Mouse (Mus musculus) right cerebral cortex, postnatal 14 days (tissue): ENCODE data around the gene Xpr1.

ENCODE experiments used
- DNase-seq: peaks from one replicate; pipeline ENCODE4 v3.0.0; 2022

Gene Xpr1

DNA sequence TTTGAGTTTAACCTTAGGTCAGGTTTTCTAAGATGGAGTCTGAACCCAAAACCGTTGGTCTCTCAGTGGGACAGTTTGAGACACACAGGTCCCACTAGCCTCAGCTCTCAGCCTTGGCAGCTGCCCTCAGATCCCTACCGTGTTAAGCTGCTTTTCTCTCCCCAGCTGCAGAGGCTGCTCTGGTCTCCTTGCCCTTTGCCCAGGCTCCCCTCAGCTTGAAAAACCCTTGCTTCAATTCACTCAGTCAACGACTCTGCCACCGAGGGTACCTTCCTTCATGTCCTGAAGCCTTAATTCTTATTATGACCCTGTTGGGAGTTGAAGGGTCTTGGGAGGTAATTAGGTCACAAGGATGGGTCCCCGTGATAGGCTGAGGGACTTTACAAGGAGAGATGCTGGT lies 167.3 kb downstream of the Xpr1 start:
- no peak for DNase-seq

DNA sequence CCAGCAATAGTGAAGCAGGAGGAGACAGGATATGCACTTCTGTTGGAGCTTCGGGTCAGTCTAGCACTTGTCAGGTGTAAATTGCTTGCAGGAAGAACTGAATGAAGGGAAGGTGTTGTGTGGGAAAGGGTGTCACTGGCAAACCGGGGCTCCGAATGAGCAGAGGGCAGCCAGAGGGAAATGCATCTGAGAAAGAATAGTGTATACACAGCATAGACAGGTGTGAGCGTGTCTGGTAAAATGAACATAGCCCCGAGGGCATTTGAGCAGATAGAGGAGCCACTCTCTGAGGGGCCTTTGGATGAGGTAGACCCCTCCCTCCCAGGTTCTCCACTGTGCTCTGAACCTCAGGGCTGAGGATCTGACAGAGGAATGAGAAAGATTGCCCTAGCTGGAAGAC lies 169.2 kb downstream of the Xpr1 start:
- DNase-seq: no peak

DNA sequence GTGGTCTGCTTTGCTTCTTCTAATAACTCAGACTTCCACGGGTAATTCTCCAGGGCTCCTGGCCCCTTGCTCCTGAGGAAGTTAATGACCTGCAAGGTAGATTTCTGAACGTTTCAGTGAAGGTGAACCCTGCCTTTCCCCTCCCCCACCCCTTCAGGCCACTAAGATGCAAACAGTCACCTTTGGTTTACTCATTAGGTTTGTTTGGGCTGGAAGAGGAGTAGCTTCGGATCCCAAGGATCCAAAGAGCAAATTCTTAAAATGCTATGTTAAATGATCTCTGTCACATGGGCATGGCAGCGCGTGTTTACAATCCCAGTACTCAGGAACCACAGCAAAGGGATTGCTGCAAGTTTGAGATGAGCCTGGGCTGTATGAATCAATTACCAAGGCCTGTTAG lies 169.8 kb downstream of the Xpr1 start:
- no peak for DNase-seq

DNA sequence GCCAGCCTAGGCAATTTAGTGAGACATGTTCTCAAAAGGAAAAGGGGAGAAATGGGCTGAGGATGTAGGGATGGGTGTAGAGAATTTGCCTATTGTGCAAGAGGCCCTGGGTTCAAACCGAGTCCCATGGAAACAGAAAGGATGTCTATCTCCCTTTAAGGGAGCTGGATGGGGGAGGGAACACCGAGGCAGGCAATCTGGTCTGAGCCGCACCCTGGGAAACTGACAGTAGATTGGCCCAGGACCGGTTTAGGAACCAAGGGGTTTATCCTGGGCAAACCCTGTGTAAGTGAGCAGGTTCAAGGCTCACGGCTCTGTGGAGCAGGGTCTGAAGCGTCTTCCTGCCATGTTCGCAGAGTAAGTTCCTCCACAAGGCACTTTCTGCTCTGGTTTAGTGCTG lies 171.7 kb downstream of the Xpr1 start:
- DNase-seq: peak; percentile 3

DNA sequence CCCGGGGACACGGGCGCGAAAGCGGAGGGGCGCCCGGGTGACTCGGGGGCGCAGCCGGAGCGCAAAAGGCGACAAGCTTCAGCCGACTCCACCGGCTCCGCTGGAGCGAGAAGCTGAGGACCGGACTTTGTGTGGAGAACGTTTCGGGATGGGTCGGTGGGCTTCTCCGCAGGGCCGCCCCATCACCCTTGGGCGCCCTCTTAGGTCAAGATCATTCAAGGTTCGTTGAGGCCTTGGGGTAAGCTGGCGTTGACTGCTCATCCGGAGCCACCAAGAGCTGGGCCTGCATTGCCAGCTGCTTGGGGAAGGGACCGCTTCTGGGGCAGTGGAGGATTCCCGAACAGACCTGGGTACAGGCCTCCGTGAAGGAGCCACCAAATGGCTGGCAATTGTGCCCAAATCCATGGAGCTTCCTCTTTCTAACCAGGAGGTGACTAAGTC lies 172.4 kb downstream of the Xpr1 start:
- DNase-seq: peak; percentile 3

DNA sequence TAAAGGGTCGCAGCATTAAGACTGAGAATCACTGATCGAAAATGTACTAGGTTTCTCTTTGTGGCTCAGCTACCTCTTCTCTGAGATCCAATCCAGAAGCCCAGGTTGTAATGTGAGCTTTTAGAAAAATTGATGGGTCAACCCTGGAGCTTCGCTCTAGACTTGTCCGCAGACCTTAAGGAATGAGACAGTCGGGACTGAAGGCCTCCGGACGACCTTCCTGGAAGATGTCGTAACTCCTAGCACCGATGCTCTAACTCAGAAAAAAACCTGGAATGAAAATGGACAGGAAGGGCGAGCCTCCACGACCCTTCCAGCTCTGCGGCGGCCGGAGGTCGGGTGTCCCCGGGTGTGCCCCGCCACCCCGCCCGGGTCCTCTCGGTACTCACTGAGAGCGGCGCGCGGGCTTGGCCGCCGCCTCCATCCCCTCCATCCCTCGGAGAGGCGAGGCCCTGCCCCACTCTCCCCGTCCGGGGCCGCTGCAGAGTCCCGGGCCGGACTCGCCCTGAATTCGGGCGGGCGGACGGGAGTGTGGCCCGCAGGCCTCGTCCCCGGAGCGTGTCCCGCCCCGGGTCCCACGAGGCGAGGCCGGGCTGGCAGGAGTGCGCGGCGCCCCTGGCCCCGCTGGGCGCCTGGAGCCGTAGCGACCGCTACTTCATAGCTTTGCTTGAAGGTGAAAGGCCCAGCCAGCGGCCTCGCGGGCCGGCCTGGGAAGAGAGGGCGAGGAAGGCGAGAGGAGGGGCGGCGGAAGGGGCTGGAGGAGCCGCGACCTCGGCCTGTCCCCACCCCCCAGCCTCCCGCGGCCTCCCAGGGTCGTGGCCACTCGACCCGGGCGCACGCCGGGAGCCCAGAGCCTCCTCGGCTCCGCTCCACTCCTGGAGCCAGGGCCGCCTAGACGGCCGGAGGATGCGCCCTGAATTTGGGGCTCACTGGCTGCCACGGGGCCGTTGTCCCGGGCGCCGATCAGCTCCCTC lies 173.1 kb downstream of the Xpr1 start, which contains the start of gene BC034090:
BC034090 (minus strand) TSS at position 648 of the 974 bp plus-strand sequence.
- peak; percentile 17 for DNase-seq

DNA sequence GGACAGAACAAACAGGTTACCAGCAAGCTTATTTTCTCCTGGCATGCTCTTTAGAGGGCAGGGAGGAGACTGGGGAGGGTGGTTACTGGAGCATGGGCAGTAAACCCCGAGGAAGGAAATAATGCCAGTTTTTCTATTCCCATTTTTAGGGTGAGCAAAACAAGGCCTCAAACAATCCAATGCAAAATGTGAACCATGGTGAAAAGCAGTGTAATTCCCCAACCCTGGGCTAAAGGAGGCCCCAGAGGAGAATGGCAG lies 174.8 kb downstream of the Xpr1 start:
- no peak for DNase-seq

DNA sequence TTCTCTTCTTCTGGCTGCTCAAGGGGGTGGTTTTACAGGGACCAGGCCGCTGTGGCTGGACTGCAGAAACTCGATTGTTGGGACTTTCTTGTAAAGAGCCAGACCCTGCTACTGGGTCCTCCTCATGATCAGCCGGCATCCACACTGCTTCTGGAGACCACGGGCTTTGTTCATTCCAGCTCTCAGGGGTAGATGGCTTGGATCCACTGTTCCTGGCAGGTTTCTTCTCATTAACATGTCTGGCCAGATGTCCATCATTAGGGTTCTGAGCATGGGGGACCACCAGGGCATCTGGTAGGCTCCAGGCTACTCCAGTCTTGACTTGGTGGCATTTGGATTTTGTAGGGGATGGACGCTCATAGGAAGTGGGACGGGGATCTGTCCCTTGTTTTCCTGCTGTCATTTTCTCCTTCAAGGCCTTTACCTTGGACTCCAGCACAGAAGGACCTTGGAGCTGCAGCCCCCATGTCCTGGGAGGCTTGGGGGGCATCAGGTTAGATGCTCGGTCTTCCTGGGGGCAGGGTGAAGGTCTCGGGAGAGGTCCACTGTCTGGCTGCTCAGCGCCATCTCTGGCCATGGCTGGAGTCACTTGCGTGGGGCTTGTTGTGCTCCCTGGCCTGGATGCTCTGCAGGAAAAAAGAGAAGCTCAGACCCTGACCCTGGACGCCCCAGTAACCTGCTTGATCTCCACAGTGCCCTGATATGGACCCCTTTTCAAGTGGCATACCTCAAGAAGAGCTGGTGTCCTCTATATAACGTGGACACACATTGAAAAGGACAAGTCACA lies 175.3 kb downstream of the Xpr1 start:
- peak; percentile 4 for DNase-seq

DNA sequence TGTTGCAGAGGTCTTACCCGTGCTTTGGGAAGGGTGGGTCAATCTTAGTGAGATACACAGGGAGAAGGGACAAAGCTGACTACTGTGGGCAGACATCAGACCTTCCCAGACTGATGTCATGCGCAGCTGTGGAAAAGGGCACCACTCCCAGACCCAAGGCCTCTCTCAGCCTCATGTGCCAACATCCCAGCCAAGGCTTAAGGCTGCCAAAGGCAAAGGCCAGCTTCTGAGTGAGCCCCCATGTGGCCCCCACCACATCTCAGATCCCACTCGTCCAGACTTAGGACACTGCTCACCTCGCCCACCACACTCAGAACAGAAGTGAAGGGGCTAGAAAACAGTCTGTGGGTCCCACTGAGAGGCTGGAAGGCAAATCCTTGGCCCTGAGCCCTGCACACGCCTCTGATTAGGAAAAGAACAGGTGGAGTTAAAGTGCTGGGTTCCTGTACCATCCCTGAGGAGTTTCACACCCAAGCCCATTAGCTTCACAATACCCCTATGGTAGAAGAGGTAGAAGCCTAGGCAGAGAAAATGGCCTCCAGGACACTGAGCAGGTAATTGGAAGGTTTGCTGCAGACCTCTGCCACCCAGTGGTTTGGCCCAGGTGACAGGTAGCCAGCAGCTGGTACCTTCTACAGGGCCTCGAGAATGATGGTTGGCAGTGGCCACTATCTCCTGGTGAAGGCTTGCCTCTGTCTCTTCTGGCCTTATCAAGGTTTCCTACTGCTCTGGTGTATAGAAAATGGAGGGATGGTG lies 177.1 kb downstream of the Xpr1 start:
- DNase-seq: peak; percentile 4

DNA sequence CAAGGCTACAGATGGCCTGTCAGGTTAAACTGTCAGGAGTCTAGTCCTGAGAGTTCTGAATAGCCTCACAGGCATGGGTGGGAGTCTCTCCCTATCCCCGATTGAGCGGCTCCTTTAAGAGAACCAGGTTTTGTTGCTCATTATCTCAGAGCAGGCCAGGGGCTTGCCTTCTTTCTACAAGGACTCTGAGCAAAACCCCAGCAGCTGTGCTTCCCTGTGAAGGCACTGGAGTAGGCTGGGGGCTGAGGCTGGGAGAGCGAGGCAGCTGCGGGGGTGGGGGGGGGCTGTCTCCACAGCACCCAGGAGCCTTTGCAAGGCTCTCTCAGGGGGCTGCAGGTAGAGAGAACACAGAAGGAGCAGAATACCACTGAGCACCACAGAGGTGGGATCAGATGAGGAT lies 178.0 kb downstream of the Xpr1 start:
- no peak for DNase-seq

DNA sequence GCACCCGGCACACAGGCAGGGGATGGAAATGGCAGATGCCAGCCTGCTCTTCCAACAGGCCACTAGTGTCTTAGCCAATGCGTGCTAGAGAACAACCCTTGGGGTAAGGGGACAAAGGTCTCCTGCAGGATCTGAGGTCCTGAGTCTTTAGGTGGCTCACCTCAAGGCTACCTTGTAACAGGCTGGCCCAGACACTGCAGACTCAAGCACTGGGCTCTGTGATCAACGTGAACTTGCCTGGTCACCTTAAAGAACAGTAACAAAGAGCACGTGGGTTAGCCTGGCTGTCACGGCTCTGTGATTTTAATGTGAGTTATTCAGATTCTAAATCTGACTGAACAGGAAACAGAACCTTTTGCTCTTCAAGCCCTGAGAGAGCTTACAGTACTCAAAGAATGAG lies 179.1 kb downstream of the Xpr1 start:
- no peak for DNase-seq

DNA sequence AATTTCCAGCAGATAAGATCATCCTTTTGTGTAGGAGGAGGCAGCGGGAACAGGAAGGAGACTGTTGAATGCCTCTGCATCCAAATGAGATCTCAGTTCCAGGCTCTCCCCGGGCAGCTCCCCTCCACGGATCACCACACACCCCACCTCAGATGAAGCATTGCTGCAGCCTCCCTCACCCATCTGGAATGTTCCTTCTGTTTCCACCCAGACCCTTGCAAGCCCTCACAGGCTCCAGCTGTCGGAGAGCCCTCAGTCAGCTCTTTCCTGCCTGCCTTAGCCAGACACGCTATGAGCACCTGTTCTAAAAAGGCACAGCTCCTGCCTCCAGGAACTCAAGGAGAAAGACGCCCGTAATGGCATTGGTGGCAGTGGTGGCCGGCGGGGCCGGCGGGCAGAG lies 179.8 kb downstream of the Xpr1 start:
- peak; percentile 28 for DNase-seq

DNA sequence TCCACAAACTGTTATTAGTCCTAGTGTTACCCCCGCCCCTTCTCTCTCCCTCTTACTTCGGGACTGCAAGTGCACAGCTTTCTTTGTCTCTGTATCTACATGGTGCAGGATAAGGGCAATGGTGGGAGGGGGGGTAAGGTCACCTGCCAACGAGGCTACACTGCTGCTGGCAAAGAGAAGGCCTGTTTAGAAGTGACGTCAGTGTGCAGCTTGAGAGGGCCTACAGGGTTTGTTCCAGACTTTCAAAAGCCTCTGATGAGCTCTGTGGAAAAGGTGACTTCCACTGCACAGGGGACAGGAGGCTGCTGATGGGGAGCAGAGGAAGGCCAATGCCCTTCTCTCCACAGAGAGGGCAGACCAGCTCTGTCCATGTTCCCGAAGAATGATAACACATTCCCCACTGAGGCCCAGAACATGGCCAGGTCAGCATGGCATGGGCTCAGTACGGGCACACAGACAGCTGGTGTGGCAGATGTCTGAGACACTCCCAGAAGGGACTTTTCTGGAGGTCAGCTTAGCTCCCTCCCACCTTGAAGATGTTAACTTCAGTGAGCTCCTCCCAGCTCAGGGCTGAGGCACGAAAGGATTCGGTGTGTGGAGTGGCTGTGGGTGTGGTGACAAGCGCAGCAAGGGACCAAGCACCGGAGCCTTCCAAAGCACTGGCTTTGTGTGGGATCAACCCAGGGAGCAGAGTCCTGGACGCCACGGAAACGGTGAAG lies 180.8 kb downstream of the Xpr1 start:
- DNase-seq: no peak

DNA sequence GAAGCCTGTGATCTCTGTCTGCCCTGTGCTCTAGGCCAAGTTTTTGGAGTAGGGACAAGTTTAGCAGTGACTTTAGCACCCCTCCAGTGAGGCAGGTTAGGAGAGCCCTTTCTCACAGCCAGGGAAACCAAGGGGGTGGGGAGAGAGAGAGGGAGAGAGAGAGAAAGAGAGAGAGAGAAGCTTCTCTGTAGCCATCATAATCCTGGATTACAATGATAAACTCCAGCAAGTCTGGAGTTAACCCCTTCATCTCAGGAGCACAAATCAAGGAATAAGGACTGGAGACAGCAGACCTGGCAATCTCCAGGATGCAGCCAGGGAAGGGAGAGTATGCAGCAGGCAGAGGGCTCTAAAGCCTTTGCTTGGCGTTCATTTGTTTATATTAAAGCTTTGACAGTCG lies 181.6 kb downstream of the Xpr1 start:
- DNase-seq: no peak

DNA sequence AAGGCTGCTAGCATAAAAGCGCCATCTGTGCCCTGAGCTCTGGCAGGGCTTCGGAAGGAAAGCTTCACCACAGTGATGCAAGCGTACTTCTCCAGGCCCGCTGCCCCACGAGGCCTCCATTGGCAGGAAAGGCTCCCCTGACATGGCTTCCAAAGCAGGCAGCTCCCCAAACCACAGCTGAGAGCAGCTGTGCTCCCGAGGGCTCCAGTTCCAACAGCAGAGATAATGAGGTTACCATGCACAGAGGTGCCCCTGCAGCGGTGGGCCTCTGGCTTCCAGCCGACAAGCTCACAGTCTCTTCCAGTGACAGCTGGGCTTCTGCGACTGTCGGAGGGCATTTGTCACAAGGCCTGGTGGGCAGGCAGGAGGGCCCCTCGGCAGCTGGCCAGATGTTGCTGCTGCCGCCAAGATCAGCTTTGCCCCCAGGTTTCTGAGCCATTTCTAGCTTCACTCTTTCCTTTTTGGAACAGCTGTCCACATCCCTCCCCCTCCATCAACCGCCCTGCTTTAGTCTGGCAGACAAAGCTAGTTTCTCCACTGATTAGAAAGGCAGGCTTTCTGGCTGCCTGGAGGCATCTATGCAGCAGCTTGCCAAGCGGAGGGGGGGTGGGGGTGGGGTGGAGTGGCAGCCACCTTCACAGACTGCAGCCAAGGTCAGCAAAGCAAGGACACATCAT lies 183.1 kb downstream of the Xpr1 start:
- peak; percentile 54 for DNase-seq

DNA sequence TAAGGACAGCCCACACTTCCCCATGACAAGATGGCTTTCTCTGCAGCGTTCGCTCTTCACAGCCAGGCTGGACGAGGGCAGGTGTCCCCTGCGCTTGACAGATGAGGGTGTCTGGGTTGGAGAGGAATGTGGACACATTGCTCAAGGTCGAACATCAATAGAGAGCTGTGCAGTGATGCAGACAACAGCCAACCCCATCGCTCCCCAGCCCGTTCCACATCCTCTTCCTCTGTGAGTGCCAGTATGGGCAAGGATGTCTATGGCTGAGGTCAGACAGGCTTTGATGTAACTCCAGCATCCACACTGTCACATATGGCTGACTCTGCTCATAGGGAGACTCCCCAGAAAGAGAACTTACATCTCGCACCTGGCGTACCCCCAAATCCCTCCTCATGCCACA lies 183.8 kb downstream of the Xpr1 start:
- DNase-seq: no peak

DNA sequence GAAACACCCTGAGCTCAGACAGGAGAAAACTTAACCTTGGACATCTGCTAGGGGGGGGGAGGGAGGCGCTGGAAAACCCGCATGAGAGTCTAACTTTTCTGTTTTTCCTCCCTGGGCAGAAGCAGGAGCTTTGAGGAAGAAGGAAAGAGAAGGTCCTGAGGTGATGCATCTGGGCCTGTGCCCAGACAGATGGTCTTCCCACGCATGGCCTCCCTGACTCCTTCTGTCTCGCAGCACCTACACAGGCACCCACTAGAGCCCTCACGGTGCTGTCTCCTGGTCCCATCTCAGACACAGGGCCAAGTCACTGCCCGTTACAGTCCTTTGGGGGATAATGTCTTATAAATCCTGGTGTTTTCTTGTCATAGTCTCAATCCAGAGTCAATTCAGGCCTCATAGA lies 184.4 kb downstream of the Xpr1 start:
- DNase-seq: no peak

DNA sequence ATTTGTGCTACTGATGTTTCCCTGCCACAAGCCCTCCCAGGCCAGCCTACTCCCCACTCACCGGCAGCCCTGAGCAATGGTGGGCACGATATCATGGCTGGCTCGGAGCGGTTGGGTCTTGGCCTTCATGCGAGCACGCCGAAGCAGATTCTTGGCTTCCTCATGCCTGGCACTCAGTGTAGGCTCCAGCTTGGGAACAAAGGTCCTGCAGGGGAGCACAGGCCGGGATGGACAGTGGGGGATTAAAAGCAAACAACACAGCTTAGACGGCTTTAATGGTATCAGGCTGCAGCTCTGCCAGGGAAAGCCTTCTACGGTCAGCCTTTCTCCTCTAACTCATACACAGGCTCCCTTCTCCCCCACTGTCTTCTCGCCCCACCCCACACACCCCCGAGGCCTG lies 184.8 kb downstream of the Xpr1 start:
- DNase-seq: peak; percentile 5

DNA sequence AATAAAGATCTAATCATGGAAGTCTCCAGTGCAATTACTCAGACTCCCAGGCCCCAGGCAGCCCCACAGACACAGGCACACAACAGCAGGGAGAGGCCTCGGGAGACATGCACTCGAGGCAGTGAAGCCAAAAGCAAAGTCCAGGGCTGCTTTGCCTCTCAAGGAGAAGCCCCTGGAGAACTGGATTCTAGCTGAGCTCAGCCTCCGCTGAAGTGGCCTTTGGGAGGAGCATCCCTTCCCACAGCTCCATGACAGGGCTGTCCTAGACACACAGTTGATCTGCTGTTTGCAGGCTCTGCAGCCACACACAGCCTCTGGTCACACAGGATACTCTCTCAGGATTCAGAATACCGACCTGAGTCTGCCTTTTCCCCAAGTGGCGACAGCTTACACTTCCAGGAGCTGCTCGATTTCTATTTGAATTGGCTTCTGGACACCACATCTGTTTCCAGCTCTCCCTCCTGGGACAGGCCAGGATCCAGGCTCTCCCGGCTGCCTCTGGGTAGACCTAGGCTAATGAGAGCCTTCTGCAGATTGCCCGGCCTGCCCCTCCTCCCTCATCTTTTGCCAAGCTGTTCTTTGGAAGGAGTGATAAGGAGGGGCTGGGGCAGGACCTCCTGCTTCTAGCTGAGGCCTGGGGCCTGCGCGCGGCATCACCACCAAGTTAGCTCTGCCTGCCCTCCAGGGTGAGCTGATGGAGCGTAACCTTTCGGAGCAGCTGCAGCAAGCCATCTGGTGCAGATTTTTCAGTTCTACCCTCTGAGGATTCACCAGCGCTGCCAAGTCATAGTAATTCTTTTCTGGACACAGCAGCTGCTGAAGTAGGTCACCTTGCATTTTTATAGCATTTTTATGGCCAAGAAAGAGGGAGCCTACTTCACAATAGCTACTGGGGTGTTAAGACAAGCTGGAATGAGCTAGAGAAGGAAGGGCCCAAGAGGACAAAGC lies 187.5 kb downstream of the Xpr1 start:
- DNase-seq: peak; percentile 25
